Comparison of ENCODE assay signal across 9 mouse cellular contexts in the genomic region with DNA sequence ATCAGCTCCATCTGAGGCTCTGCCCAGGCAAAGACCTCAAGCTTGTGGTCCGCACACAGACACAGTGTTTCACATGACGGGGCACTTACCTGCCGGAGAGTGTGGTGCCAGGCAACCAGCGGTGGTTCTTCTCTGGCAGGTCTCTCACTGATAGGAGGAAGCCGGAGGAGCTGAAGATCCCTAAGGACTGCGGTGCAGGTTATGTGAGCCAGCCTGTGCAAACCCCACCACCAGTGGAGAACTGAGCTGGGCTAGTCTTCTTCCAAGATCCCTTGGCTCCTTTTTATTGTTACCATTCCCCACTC. TPM values are rescaled to one million over a fixed set of nuclear protein-coding genes. Genes with fewer than 3 reads are reported as not detected.
A peak's percentile ranks its signal among the peaks of the same experiment; 100 is the strongest.
DNase-seq lines count a peak whose midpoint lies in the region; ATAC-seq and TF ChIP-seq lines count a peak whose summit lies in the region.
"Had no signal": no experiment of that assay in that cellular context is flagged by ENCODE, and none has a peak within 500 bp of the region (broad histone marks: within the 10 kb centered on the region; RNA-seq: fewer than 3 reads in every experiment).

No protein-coding gene starts in this region.

- ATAC-seq in hindbrain, postnatal 0 days = no peak

- 91% methylated on average over 6 of the region's 6 CpGs for WGBS in hindbrain, postnatal 0 days
- 95% methylated on average over 6 of the region's 6 CpGs for WGBS in hindbrain, embryonic 10.5 days
- WGBS in limb, embryonic 10.5 days = 87% methylated on average over 6 of the region's 6 CpGs

- no peak overlapping the region for H3K9ac ChIP-seq in hindbrain, postnatal 0 days (replicated peaks; ENCODE audit: low read length)
- no peak overlapping the region for H3K9ac ChIP-seq in CH12.LX (ENCODE audit: insufficient read depth, low read depth)

- H3K36me3 ChIP-seq in hindbrain, postnatal 0 days (ENCODE audit: insufficient read depth, low read length) = peaks cover 11% of the 10 kb centered on the region
- H3K36me3 ChIP-seq in hindbrain, embryonic 10.5 days = peaks cover 13% of the 10 kb centered on the region
- H3K36me3 ChIP-seq in CH12.LX (replicated peaks in 1 of 2; ENCODE audit: control insufficient read depth in 1 of 2, insufficient read depth in 1 of 2, low read length in 1 of 2) (peaks cover 8 to 26% of the 10 kb centered on the region in 2 experiments), E14TG2a.4 (ENCODE audit: insufficient read depth, low read length) (peaks cover 6% of the 10 kb centered on the region; the same call in 1 of the 2 replicates)
- peaks cover 13% of the 10 kb centered on the region for H3K36me3 ChIP-seq in limb, embryonic 10.5 days

- DNase-seq in hindbrain, postnatal 0 days (ENCODE audit: low spot score) = no peak
- no peak for DNase-seq in hindbrain, embryonic 10.5 days (ENCODE audit: low spot score)
- DNase-seq in CH12.LX (ENCODE audit: extremely low read depth) = no peak
- DNase-seq in limb, embryonic 10.5 days (ENCODE audit: low spot score) = no peak
- no peak for DNase-seq in adrenal gland, postnatal 14 days
- DNase-seq in gastrocnemius, adult 18-20 months (ENCODE audit: low spot score) = no peak
- DNase-seq: thymus, postnatal 4 days had no signal

- H3K79me2 ChIP-seq in CH12.LX (replicated peaks; ENCODE audit: control insufficient read depth, extremely low read depth, insufficient read depth, poor library complexity, severe bottlenecking) = no peaks in the 10 kb centered on the region

- H3K4me1 ChIP-seq in hindbrain, postnatal 0 days (ENCODE audit: insufficient read depth, low read length) = no peaks in the 10 kb centered on the region
- H3K4me1 ChIP-seq in hindbrain, embryonic 10.5 days (replicated peaks) = peaks cover 13% of the 10 kb centered on the region
- H3K4me1 ChIP-seq in CH12.LX (ENCODE audit: control insufficient read depth in 1 of 2, insufficient read depth in 2 of 2) = no peaks in the 10 kb centered on the region
- peaks cover 35% of the 10 kb centered on the region for H3K4me1 ChIP-seq in E14TG2a.4 (replicated peaks; ENCODE audit: low read depth, low read length)
- peaks cover 15% of the 10 kb centered on the region for H3K4me1 ChIP-seq in limb, embryonic 10.5 days

- dilution Hi-C loops in CH12.LX (cut with MboI; ENCODE audit: extremely low pct_ligation_motif_present, extremely low pct_unique_long_range_greater_than_20kb, low sequenced_read_pairs) = no loop called here

- no peak for TF ChIP-seq EP300 in CH12.LX (IDR thresholded peaks at IDR 0.05; ENCODE audit: low read length)

- no peak for TF ChIP-seq POLR2A in CH12.LX (IDR thresholded peaks at IDR 0.05; ENCODE audit: low read depth, low read length)

- H3K27ac ChIP-seq in hindbrain, postnatal 0 days = peak overlapping the region; percentile 75; the same call in 1 of the 2 replicates
- no peak overlapping the region for H3K27ac ChIP-seq in hindbrain, embryonic 10.5 days
- peak overlapping the region; percentile 17; the same call in 1 of the 2 replicates for H3K27ac ChIP-seq in CH12.LX (ENCODE audit: insufficient read depth, low read depth)
- peak overlapping the region; percentile 86; the same call in 1 of the 2 replicates for H3K27ac ChIP-seq in limb, embryonic 10.5 days

- H3K4me2 ChIP-seq in hindbrain, postnatal 0 days (ENCODE audit: low read depth, low read length) = peak overlapping the region; percentile 60; the same call in 1 of the 2 replicates
- no peak overlapping the region for H3K4me2 ChIP-seq in CH12.LX (ENCODE audit: insufficient read depth, low read depth, poor library complexity, severe bottlenecking)

- no peaks in the 10 kb centered on the region for H3K9me3 ChIP-seq in hindbrain, postnatal 0 days (ENCODE audit: low read length)
- no peaks in the 10 kb centered on the region for H3K9me3 ChIP-seq in hindbrain, embryonic 10.5 days
- H3K9me3 ChIP-seq in CH12.LX (replicated peaks; ENCODE audit: low read length) = no peaks in the 10 kb centered on the region
- H3K9me3 ChIP-seq in E14TG2a.4 (ENCODE audit: low read length) = no peaks in the 10 kb centered on the region
- no peaks in the 10 kb centered on the region for H3K9me3 ChIP-seq in limb, embryonic 10.5 days (replicated peaks)

- TF ChIP-seq RAD21 in CH12.LX (IDR thresholded peaks at IDR 0.05; ENCODE audit: low read depth, low read length) = no peak

- in situ Hi-C loops in CH12.LX (cut with MboI; ENCODE audit: low pct_ligation_motif_present, low pct_unique_long_range_greater_than_20kb, low sequenced_read_pairs) = no loop called here

- no peak overlapping the region for H3K4me3 ChIP-seq in hindbrain, postnatal 0 days (ENCODE audit: low read length)
- H3K4me3 ChIP-seq in hindbrain, embryonic 10.5 days = no peak overlapping the region
- H3K4me3 ChIP-seq in CH12.LX (replicated peaks in 1 of 3; ENCODE audit: low read depth in 2 of 3, low read length in 2 of 3, poor library complexity in 1 of 3) (no peak overlapping the region), E14TG2a.4 (replicated peaks; ENCODE audit: low read length) (peak overlapping the region; percentile 79)
- no peak overlapping the region for H3K4me3 ChIP-seq in limb, embryonic 10.5 days

- no peak for TF ChIP-seq CTCF in hindbrain, postnatal 0 days (IDR thresholded peaks at IDR 0.05; ENCODE audit: low read depth)
- TF ChIP-seq CTCF in CH12.LX (conservative IDR thresholded peaks at IDR 0.05 in 1 of 2, IDR thresholded peaks at IDR 0.05 in 1 of 2; ENCODE audit: low read depth in 2 of 2, low read length in 2 of 2) = no peak
- TF ChIP-seq CTCF in E14TG2a.4 (conservative IDR thresholded peaks at IDR 0.05; ENCODE audit: low read length) = no peak

- no peaks in the 10 kb centered on the region for H3K27me3 ChIP-seq in hindbrain, postnatal 0 days (ENCODE audit: insufficient read depth, low read length)
- H3K27me3 ChIP-seq in hindbrain, embryonic 10.5 days (ENCODE audit: insufficient read depth, poor library complexity, severe bottlenecking) = no peaks in the 10 kb centered on the region
- no peaks in the 10 kb centered on the region for H3K27me3 ChIP-seq in CH12.LX (replicated peaks)
- H3K27me3 ChIP-seq in E14TG2a.4 (ENCODE audit: insufficient read depth, low read length) = no peaks in the 10 kb centered on the region; the same call in 1 of the 2 replicates
- no peaks in the 10 kb centered on the region for H3K27me3 ChIP-seq in limb, embryonic 10.5 days (ENCODE audit: low read depth, poor library complexity, severe bottlenecking)

TF ChIP-seq in CH12.LX, 34 proteins besides CTCF, POLR2A, EP300 and RAD21:
- no peak for TF ChIP-seq MEF2A (IDR thresholded peaks at IDR 0.05; ENCODE audit: borderline replicate concordance, low read depth, low read length)
- no peak for TF ChIP-seq MYC (IDR thresholded peaks at IDR 0.05; ENCODE audit: low read depth, low read length)

RNA-seq across cellular contexts. Expression of gene Gm28729, which starts 12.5 kb away (rescaled TPM):
- total RNA-seq in hindbrain, postnatal 0 days (2014; rRNA removed) = 0.47 TPM in 1 of 2 replicates, not detected in the other
- polyA plus RNA-seq in hindbrain, postnatal 0 days (2015; fragmentation: Nextera tagmentation; extraction: Ambion mirVana) = 0.25 and 0.26 TPM in 2 replicates
- polyA plus RNA-seq in hindbrain, embryonic 10.5 days (2016; fragmentation: Nextera tagmentation; extraction: Ambion mirVana) = 0.07 and 0.37 TPM in 2 replicates
- not detected in 2 replicates for total RNA-seq in CH12.LX (2012; rRNA removed)
- not detected in 2 replicates for total RNA-seq in CH12.LX (2014; rRNA removed)
- not detected in 2 replicates for polyA plus RNA-seq in CH12.LX (2012; ENCODE audit: insufficient read length, low read depth)
- not detected in 2 replicates for polyA plus RNA-seq in limb, embryonic 10.5 days (2016; fragmentation: Nextera tagmentation; extraction: Ambion mirVana)
- not detected in 2 replicates for total RNA-seq in adrenal gland, postnatal 14 days (2021)
- total RNA-seq in gastrocnemius, adult 18-20 months (2021) = not detected
- polyA plus RNA-seq: erythroblast, embryonic 14.5 days had no signal

RNA-seq across cellular contexts. Expression of gene Rnf7, which starts 59.1 kb away (rescaled TPM):
- total RNA-seq in hindbrain, postnatal 0 days (2014; rRNA removed) = 273 and 312 TPM in 2 replicates
- polyA plus RNA-seq in hindbrain, postnatal 0 days (2015; fragmentation: Nextera tagmentation; extraction: Ambion mirVana) = 231 and 241 TPM in 2 replicates
- 269 and 272 TPM in 2 replicates for polyA plus RNA-seq in hindbrain, embryonic 10.5 days (2016; fragmentation: Nextera tagmentation; extraction: Ambion mirVana)
- total RNA-seq in CH12.LX (2012; rRNA removed) = 131 and 141 TPM in 2 replicates
- total RNA-seq in CH12.LX (2014; rRNA removed) = 277 and 286 TPM in 2 replicates
- polyA plus RNA-seq in CH12.LX (2012; ENCODE audit: insufficient read length, low read depth) = 122 and 135 TPM in 2 replicates
- polyA plus RNA-seq in limb, embryonic 10.5 days (2016; fragmentation: Nextera tagmentation; extraction: Ambion mirVana) = 257 and 265 TPM in 2 replicates
- 72.4 and 75.7 TPM in 2 replicates for total RNA-seq in adrenal gland, postnatal 14 days (2021)
- 10 to 100 TPM; 63.8 to 71.8 TPM for total RNA-seq in gastrocnemius, adult 18-20 months (2021)
